Mouse (Mus musculus) monocyte, adult 5-6 weeks (primary cell): Measurements from ENCODE around the gene Colgalt2. TPM values are rescaled to one million over a fixed set of nuclear protein-coding genes. Genes with fewer than 3 reads are reported as not detected.
"Not testable (repeated sequence)": the region's sequence is repeated elsewhere in the genome, so short reads cannot be mapped to it uniquely, and the experiment has no call there.

Experiments used
- ATAC-seq: fragments of 153-309, 156-312 bp; replicated peaks from 2 replicates; pipeline ENCODE4 v1.8.0; 2017; ENCODE audit warnings: mild to moderate bottlenecking; ENCODE audit not compliant: low TSS enrichment, insufficient number of reproducible peaks, severe bottlenecking, poor library complexity, low FRiP score
- total RNA-seq: library from RNA; stranded (forward); fragments of 200-1000, 200-491, 200-594 nt; gene quantifications from 3 replicates; pipeline ENCODE4 v1.2.3, GENCODE M21; 2017

Colgalt2 gene
- total RNA-seq = 0.21 TPM in 1 of 3 replicates, not detected in the others

DNA sequence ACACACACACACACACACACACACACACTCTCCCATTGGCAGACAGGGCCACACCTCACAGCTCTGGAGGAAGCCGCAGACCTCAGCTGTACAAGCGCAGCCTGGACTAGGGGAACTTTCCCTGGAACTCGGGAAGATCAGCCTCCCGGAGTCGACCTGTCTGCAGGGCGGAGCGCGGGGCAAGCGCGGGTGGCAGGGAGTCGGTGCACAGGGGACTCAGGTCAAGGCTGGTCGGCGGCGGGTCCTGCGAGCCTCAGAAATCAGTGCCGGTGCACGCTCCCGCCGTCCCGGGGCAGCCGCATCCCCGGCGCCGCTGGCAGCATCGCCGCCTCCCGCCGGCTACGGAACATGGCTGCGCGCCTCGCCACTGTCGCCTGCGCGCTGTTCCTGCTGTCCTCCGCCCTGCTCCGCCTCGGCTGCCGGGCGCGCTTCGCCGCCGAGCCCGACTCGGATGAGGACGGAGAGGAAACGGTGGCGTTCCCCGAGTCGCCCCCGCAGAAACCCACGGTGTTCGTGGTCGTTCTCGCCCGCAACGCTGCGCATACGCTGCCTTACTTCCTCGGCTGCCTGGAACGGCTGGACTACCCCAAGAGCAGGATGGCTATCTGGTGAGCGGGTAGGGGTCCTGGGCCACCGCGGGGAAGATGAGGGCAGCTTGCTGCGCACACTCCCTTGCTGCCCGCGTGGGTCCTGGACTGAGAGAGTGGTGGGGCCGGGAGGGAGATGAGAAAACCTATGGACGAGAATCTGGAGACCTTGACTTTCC is at the start of gene Colgalt2:
Gene Colgalt2, plus strand, starts transcription at position 41 of the 766 bp plus-strand sequence.
- ATAC-seq = no peak

DNA sequence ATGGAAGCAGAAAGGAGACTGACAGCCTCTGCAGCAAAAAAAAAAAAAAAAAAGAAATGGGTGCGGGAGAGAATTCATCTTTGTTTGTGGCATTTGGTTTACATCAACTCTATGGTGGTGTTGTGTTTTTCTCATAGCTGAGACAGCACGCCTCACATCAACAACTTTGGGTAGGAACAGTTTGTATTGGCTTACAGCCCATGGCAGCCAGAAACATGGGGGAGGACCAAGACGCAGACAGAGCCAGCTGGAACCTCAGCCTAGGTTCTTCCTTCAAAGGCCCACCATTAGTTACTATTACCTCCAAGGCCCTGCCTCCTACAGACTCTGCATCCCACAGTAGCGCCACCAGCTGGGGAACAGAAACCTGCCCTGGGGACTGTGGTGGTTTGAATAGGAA is 42.9 kb upstream of the Colgalt2 start:
- ATAC-seq = no peak

DNA sequence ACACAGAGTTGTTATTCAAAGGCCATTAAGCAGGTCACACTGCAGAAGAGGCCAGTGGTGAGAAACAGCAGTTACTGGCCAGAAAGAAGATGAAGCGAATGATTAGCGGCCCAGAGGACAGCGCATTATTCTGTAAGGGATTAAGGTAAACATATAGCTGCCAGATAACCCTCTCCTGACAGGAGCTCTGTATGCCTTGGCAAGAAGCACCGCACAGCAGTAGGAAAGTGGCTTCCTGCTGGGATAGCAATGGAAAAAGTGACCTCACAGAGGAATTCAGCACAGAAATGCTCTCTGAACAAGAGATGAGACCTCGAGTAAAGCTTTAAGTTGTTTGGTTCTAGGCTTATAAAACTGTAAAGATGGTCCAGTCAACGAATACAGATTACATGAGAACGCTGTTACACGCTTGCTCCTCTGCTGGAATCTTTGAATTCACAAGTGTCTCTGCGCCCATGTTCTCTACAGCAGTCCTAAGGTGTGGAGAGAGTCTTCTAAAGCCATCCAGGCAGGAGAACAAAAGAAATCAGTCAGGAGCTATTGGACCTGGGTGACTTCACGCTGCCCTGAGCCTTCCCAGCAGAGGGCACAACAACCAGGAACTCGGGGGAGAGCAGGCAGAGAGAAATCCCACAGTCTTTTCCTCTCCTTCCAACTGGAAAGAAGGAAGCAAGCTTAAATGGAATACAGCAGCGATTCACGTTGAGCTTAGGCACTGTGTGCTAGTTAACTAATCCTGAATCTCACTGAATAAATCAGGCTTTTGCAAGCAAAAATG is 31.1 kb upstream of the Colgalt2 start:
- ATAC-seq = no peak

DNA sequence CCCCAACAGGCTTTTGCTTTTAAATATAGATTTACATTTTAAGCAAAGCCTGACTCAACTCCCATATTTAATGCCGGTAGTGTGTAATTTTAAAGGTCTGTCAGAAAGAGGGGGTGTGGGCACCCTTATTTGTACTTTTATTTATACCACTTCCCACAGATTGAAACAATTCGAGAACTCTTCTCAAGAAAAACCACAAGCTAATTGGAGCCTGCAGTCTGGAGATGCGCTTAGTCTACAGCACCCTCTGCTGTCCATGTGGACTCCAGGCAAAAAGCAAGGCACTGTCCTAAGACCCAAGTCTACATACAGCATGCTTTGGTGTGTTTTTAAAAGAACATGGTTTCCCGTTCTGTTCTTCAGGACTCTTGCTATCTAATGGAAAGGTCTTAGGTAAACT is 30.5 kb upstream of the Colgalt2 start:
- no peak for ATAC-seq

DNA sequence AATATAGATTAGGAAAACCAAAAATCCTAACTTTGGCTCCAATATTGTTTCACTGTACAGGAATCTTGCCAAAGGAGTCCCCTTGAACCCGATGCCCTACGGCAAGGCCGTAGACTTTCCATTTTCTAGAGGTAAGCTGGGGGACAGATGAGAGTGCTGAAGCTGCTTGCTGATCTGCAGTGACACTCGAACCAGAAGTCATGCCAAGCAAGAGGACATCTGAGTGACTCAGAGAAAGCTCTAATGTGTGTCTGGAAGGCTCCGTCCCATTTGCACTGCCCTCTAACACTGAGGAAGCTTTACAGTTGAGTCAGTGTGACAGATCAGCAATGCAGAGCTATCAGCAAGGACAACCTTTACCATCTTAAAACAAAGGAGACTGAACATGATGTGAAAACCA is 21.3 kb upstream of the Colgalt2 start:
- ATAC-seq = no peak

DNA sequence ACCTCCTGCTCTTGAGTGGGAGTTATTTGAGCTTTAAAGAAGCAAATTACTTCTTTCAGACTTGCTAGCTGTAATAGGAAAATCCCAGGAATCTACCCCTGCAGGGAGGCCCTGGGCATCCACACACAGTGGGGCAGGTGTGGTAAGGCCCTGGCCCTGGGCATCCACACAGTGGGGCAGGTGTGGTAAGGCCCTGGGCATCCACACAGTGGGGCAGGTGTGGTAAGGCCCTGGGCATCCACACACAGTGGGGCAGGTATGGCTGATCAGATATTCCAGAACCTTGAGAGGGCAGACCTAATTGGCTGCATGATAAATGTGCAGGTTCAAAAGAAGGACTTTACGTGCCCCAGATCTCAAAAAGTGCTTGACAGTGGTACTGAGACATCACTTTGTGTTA is 15.0 kb upstream of the Colgalt2 start:
- no peak for ATAC-seq

DNA sequence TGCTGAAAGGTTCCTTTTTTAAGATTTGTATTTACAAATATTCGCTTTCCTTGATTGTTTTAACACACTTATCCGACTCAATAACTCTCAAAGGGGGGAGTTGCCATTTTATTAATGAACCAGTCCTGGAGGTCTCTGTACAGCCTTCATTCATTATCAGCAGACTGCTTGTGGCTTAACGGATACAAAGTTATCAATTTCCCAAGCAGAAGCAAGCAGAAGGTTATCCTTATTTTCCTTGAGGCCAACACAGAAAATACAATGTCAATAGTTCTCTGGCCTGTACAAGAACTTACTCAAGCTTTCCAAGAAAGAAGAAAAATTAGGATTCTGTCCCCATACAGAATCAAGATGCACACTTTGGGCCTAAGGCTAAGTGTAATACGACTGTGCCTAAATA is 13.9 kb upstream of the Colgalt2 start:
- not testable (repeated sequence) for ATAC-seq

DNA sequence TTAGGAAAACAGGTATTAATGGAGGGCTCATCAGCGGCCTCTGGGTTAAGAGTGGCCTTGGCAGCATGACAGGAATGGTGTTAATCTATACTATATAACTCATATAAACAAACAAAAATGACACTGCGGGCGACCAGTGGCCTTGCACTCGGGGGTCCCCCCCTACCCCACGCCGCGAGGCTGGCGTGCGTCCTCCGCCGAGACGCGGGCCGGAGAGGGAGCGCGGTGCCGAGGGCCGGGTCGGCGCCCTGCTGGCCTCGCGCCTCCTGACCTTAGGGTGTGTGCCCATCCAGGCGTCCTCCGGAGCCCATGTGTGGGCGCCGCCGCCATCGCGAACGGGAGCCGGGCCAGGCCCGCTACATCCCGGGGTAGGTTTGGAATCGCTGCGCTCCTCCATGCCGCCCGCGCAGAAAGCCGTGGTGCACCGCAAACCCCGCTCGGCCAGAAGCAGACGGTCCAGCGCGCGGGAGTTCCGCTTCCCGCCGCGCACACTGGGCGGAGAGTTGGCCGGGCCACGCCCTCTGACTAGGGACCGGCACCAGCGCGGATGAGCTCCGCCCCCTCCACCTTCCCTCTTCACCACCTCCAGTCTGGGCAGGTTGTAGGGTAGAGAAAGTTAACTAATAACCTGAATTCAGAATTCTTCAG is 13.3 kb upstream of the Colgalt2 start, which contains the start of gene Tsen15:
Gene Tsen15, minus strand, starts transcription at position 501 of the 648 bp plus-strand sequence.
- peak; percentile 85 for ATAC-seq

DNA sequence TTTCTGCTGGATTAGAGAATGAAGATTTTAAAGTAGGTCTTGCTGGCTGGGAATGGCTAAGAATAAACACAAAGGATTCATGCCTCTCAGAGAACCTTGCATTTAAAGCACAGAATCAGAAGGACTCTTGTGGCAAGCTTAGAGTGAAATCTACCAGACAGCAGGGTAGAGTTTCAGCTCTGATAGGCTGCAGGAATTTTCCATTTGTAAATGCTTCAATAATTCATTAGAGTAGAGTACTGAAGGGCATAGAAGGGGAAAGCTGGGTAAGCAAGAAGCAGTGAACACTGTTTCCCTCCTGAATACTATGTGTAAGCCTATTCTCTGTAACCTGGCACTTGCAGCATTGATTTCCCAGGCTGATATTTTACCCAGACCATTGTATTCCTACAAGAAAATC is 10.4 kb upstream of the Colgalt2 start:
- ATAC-seq = no peak

DNA sequence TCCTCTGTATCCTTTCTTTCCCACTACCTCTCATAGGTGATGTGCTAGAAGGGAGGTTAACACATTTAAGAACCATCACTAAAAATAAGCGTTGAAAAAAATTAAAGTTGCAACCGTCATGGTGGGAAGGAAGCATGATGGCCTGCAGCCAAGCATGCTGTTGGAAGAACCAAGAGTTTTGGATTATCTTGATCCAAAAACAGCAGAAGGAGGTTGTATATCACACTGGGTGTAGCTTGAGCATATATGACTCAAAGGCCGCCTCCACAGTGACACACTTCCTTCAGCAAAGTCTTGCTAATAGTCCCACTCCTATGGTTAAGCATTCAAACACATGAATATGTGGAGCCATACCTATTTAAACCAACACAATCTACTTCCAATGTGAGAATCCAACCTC is 5.5 kb upstream of the Colgalt2 start:
- ATAC-seq = no peak

DNA sequence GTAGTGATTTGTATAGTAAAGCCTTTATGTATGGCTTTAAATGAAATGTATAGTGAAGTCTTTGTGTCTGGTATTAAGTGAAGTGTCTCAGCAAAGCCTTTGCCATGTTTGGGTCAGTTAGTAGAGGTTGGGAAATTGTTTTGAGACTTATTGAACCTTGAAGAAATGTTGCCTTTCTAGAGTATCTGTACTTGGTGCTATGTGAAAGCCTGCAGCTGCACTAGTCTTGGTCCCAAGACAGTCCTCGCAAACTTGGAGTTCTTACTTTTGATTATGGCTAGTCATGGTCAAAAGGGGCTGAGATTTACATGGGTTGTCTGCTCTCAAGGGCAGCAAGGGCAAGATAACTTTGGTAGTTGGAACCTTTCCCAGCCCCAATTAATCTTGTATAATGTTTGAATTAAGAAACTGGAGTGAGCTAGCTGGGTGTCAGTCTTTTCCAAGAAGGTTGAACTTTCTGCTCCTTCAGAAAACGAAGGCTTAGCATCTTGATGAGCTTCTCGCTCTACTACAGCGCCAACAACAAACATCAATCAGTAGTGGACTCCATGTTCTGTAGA is 4.6 kb upstream of the Colgalt2 start:
- no peak for ATAC-seq

DNA sequence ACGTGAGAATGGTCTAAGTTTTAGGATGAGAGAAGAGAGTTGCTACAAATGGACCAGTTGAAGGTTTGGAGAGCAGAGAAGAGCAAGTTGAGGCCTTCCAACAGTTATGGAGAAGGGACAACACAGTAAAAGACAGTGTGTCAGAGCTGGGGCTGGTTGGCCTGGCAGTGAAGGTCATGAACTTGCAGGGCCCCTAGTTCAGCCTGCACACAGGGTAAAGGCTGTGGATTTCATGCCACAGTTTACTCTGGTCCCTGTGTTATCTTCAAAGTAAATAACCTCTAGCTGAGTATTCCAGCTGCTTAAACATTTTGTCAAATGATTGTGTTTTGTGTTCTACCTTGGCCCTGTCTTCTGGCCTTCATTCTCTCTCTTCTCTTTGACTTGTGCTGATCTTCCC is 922 bp upstream of the Colgalt2 start:
- no peak for ATAC-seq

DNA sequence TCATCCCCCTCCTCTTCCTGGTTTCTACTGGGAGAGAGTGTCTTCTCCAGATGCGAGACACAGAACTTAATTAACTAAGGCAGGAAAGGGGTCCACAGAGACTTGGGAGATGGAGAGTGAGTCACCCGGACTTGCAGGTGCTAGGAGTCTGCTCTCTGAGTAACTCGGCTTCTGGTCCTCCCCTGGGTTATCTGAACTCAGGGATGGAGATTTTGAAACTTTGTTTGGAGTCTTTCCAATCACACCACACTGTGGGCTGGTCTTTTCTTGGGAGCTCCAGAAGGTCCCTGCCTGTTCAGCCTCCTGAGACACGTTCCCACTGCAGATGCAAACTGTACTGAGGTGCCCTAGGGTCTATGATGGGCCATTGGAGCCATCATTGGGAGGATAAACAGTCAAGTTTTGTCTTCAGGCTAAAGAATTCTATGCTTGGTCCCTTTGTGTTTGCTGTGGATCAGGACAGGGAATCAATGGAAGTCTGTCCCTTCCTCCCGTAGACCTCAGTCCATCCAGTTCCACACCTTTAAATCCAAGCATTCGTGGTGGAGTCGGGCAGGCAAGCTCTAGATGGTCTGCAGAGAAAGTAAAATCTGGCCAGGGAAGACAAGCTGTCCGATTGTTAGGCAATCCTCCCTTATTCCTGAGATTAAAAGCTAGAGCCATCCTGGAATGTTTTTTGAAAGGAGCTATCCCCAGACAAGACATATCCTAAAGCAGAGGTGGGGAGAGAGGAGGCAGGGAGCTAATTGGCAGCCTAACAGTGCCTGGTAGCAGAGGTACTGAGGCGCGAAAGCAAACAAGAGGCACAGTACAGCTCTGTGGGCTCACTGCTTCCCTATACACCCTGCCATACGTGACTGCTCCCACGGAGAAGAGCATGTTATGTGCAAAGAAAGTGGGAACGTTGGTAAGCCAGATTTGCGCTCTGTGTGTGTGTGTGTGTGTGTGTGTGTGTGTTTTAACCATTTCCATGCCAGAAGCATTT is 1.2 kb downstream of the Colgalt2 start:
- ATAC-seq = no peak

DNA sequence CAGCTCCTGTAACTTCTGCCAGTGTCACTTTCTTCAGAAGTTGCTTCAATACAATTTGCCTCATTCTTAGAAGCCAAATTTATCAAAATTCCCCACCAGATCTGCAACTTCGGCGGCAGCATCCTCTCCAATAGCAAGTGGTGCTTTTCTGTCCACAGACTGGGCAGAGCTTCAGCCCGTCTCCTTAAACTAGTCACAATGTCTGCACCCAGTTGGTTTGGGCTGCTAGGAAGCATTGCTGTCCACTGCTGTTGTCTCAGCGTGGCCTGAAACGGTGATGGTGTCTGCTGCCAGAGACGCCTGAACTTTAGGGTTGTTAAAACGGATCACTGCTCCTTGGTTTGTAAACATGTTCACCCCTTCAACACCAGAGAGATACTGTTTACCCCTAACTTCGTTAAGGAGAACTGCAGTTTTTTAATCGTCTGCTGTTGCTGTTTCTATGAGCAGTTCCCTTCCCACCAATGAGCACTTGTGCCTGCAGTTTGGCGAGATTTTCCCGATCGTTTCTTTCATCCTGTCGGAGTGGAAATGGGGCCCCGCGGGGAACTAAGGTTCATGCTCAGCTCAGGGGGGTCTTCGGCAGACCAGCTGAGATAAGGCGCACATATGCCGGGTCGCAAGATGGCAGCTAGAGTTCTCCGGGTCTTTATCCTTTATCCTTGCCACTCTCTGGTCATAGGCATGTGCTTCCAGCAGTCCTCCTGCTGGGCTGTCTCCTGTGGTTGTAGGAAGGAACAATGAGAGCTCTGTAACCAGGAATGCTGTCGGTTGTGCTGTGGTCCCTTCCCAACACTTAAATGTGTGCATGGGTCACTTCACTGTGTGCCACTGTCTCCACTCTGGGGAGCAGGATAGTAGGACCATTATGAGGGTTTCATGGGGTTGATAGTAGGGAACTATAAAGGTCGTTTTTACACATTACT is 7.7 kb downstream of the Colgalt2 start:
- no peak for ATAC-seq

DNA sequence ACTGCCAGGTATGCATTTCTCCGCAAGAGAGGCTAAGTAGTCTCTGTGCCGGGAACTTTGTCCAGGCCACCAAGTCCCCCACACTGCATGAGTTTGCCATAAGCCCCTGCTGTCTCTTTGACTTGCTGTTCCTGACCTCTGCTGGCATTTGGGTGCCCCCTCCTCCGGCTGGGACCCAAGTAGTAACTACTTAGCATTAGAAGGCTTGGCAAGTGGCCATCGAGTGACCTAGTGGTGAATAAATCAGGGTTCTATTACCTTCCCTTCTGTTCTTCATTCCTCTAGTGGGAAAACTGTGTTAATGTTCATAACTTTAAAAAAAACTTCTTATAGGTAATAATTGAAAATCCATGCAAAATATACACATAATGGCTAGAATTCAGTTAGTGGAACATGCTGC is 9.7 kb downstream of the Colgalt2 start:
- no peak for ATAC-seq

DNA sequence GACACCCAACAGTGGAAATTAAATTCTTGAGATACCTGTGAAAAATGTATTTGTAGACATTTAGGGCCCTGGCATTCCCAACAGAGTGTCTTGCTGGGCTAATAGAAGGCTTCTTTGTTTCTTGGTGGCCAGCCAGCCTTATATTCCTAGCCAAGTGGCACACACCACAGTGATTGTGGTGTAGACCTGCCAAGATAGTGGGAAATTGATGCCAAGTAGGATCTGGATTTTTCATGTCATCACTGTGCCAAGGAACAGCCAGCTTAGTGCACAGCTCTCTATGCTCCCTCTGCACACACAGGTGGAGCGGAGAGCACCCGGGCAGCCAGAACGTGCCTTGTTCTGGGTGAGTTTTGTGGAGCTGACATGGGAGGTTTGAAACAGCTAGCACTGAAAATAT is 11.0 kb downstream of the Colgalt2 start:
- no peak for ATAC-seq

DNA sequence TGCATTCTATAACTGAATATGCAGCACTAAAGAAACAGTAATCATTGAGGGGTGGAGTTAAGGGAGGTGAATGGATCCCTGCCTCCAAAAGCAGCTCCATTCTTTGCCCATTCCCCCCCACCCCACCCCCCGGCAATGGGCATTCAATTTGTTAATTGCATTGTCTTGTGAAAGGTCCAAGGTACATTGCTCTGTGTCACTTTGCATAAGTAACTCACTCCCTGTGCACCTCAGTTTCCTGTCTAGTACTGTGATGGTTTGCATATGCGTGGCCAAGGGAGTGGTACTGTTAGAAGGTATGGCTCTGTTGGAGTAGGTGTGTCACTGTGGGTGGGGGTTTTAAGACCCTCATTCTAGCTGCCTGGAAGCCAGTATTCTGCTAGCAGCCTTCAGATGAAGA is 13.5 kb downstream of the Colgalt2 start:
- ATAC-seq = no peak
